Mouse (Mus musculus) limb, embryonic 12.5 days (tissue): ENCODE measurements around the gene Slc22a17. TPM values are rescaled to one million over a fixed set of nuclear protein-coding genes. Genes with fewer than 3 reads are reported as not detected.
A peak's percentile ranks its signal among the peaks of the same experiment; 100 is the strongest.

Experiments
- ATAC-seq: fragments of 200-750 bp; cut with Nextera tagmentation; 2 replicates; pipeline ENCODE4 v1.8.0; 2017; ENCODE audit warnings: low read depth, moderate TSS enrichment; ENCODE audit not compliant: insufficient number of reproducible peaks, insufficient read depth, low FRiP score, low TSS enrichment
- H3K27ac ChIP-seq: fragments of 300-500 bp; sonication (generic); 2 replicates; pipeline ENCODE4 v1.5.1; 2016; ENCODE audit warnings: mild to moderate bottlenecking, moderate library complexity
- H3K27me3 ChIP-seq: fragments of 300-500 bp; sonication (generic); 2 replicates; pipeline ENCODE4 v1.6.1; 2016; ENCODE audit warnings: mild to moderate bottlenecking, moderate library complexity
- H3K36me3 ChIP-seq: fragments of 300-500 bp; sonication (generic); 2 replicates; pipeline ENCODE4 v1.6.1; 2016; ENCODE audit warnings: mild to moderate bottlenecking, moderate library complexity
- H3K4me1 ChIP-seq: fragments of 300-500 bp; sonication (generic); replicated peaks from 2 replicates; pipeline ENCODE4 v1.6.1; 2016
- H3K4me2 ChIP-seq: fragments of 300-500 bp; sonication (generic); 2 replicates; pipeline ENCODE4 v1.6.1; 2016; ENCODE audit warnings: mild to moderate bottlenecking, moderate library complexity
- H3K4me3 ChIP-seq: fragments of 300-500 bp; sonication (generic); replicated peaks from 2 replicates; pipeline ENCODE4 v1.5.1; 2016; ENCODE audit warnings: mild to moderate bottlenecking
- H3K9ac ChIP-seq: fragments of 300-500 bp; sonication (generic); replicated peaks from 2 replicates; pipeline ENCODE4 v1.6.1; 2016; ENCODE audit warnings: mild to moderate bottlenecking, moderate library complexity
- H3K9me3 ChIP-seq: fragments of 300-500 bp; sonication (generic); 2 replicates; pipeline ENCODE4 v1.6.1; 2016; ENCODE audit warnings: mild to moderate bottlenecking, moderate library complexity
- WGBS: fragments of 180-500 bp; shearing (Covaris S2); methylation state at CpG from one replicate; pipeline ENCODE4 v1.1.7; 2016; 5-methylcytosine and 5-hydroxymethylcytosine counted together
- polyA plus RNA-seq: library from polyadenylated mRNA; unstranded; fragments of >200 nt; fragmentation: Nextera tagmentation; extraction: Ambion mirVana; gene quantifications from 2 replicates; pipeline ENCODE4 v1.2.1, GENCODE M21; 2016

Slc22a17 gene
- polyA plus RNA-seq, 1 experiment from 2014 or later = 98.2 TPM

DNA sequence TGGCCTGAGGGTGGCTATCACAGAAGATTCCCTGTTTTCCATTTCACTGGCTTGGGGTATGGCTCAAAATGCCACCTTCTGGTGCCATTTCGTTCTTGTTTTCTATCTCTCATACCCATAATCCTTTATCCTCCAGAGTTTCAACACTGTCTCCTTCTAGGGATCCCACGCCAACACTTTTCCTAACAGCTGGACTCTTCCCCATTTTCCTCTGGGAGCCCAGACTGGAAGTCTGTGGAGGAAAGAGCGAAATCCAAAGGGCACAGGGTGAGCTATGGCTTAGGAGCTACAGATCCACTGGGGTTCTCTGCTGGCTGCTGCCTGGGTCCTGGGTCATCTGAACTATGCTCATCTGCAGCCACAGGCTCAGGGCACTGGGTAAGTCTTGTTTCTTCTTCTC, 38.8 kb downstream of the Slc22a17 start:
- Histone ChIP-seq H3K27me3 (peaks cover 40% of the 10 kb centered on the region), H3K9me3 (no peaks in the 10 kb centered on the region), H3K4me1 (peaks cover 15% of the 10 kb centered on the region), H3K9ac (no peak overlapping the region), H3K27ac (no peak overlapping the region), H3K4me2 (no peak overlapping the region), H3K4me3 (no peak overlapping the region), H3K36me3 (no peaks in the 10 kb centered on the region)
- no peak for ATAC-seq
- 76% methylated on average over 3 of the region's 3 CpGs for WGBS

DNA sequence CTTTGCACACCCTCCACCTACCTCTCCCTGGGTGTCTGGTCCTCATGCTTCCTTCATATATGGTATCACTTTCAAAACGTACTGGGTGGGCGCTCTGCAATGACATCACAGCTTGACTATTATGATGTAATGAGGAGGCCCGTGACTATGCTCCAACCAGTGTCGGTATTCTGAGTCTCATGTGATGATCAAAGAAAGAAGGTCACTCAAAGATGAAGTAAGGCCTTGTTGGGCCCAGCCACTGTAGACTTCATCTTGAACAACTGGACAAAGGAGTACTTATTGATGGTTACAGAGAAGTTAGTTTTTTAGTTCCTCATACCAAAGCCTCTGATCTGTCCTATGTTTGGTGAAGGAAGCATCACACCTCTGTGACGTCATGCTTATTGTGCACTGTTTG, 42.1 kb downstream of the Slc22a17 start, which contains the start of gene Homez:
Homez (minus strand) TSS at position 101 of the 400 bp plus-strand sequence.
- WGBS = 91% methylated on average over 5 of the region's 5 CpGs
- Histone ChIP-seq H3K36me3 (no peaks in the 10 kb centered on the region), H3K4me2 (no peak within 1 kb of the TSS), H3K4me3 (no peak within 1 kb of the TSS), H3K9ac (no peak within 1 kb of the TSS), H3K4me1 (peaks cover 2% of the 10 kb centered on the region), H3K9me3 (no peaks in the 10 kb centered on the region), H3K27me3 (peaks cover 14% of the 10 kb centered on the region), H3K27ac (no peak within 1 kb of the TSS)
- ATAC-seq = no peak

DNA sequence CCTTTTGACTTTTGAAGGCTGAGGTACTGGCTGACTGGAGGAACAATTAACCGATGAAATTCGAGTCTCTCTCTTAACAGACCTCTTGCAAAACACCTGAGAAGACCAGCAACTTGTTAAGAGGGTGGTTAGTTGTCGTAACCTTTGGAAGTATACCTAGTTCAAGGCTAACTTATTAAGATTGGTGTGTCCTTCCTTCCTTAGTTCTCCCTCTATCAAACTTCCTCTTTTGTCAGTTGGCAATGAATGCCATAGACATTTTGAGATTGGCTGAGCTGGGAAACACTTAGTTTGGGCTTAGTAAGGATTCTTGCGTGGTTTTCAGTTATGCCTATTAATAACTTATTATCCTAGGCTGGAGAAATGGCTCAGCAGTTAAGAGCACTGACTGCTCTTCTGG, 44.9 kb downstream of the Slc22a17 start:
- Histone ChIP-seq H3K4me3 (no peak overlapping the region), H3K27me3 (no peaks in the 10 kb centered on the region), H3K36me3 (no peaks in the 10 kb centered on the region), H3K9ac (no peak overlapping the region), H3K9me3 (no peaks in the 10 kb centered on the region), H3K4me2 (no peak overlapping the region), H3K4me1 (no peaks in the 10 kb centered on the region), H3K27ac (no peak overlapping the region)
- 76% methylated on average over 4 of the region's 4 CpGs for WGBS
- ATAC-seq = no peak

DNA sequence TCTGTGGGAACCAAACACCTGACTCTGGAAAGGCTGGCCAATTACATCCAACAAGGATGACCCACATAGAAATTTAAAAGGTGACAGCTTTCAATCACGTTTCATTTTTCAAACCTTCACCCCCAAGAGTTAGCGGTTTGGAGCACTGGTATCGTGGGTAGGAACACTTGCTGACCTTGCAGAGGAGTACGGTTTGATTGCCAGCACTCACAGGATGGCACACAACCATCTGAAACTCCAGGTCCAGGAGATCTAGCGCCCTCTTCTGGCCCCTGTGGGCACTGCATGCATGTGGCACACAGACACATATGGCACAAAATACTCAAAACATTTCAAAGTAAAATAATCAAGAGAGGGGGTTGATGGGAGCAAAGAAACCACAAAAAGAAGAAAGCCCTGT, 46.0 kb downstream of the Slc22a17 start:
- H3K36me3 ChIP-seq = no peaks in the 10 kb centered on the region
- H3K4me1 ChIP-seq = 0 out of 2 replicates have a peak, but pooled peaks cover 4% of the 10 kb centered on the region
- no peaks in the 10 kb centered on the region for H3K9me3 ChIP-seq
- no peak overlapping the region for H3K9ac ChIP-seq
- no peaks in the 10 kb centered on the region for H3K27me3 ChIP-seq
- 60% methylated on average over 5 of the region's 5 CpGs for WGBS
- no peak for ATAC-seq
- H3K4me2 ChIP-seq = no peak overlapping the region
- H3K4me3 ChIP-seq = no peak overlapping the region
- no peak overlapping the region for H3K27ac ChIP-seq

DNA sequence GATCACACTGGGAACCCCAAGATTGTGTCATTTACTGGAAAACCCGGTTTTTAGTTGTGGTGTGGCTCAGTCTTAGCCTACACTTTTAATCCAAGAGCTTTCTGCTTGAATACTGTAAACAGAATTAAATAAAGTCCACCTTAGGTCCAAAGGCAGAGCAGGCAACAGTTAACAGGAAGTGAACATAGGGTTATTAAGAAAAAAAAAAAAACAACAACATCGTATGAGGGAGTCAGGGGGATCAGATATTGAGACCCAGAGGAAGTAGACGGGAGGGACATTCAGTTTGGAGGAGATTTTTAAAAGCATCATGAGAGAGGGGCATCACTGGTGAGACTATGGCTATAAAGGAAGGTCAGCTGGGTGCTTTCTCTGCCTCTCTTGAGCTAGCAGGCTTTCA, 46.7 kb downstream of the Slc22a17 start:
- Histone ChIP-seq H3K4me2 (no peak overlapping the region), H3K9me3 (no peaks in the 10 kb centered on the region), H3K4me1 (0 out of 2 replicates have a peak, but pooled peaks cover 4% of the 10 kb centered on the region), H3K4me3 (no peak overlapping the region), H3K27ac (no peak overlapping the region), H3K9ac (no peak overlapping the region), H3K27me3 (no peaks in the 10 kb centered on the region), H3K36me3 (no peaks in the 10 kb centered on the region)
- no peak for ATAC-seq
- WGBS = 56% methylated on average over 3 of the region's 3 CpGs

DNA sequence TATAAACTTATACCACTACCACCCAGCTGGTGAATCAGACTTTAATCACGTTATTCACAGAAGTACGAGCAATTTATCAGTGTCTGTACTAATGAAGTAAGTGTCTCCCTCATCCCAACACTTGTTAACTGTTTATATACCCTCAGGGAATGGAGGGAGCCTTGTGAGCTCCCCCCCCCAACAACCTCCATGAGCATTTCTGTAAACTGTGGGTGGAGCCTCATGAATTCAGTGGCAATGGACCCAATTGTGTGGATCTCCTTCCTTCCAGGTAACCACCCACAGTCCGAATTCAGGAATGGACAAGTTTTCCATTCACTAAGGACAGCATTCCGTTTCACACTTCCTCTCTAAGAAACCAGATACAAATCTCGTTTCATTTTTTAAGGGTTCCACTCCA, 47.3 kb downstream of the Slc22a17 start:
- Histone ChIP-seq H3K27me3 (no peaks in the 10 kb centered on the region), H3K9ac (no peak overlapping the region)
- 77% methylated on average over 5 of the region's 5 CpGs for WGBS

DNA sequence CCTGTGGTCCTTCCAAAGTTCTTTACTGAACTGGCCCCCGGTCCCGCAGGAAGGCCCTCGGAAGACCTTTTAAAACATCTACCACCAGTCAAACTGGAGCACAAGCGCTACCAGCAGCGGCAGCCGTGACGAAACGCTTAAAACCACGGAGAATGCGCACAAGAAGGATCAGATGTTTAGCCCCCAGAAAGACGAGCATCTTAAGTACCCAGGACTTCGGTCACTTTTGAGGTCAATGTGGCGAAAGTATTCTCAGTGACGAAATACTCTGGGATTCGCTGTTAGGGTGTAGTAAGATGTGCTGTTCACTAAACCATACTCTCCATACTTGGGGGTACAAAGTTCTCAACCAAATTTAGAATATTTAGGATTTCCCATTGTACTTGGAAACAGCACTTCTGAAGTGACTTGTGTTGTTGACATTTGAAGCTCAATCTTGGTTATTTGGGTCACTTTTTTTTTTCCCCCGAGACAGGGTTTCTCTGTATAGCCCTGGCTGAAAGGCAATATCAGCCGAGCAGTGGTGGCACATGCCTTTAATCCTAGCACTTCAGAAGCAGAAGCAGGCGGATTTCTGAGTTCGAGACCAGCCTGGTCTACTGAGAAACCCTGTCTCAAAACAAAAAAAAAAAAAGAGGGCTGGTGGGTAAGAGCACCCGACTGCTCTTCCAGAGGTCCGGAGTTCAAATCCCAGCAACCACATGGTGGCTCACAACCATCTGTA, 48.5 kb downstream of the Slc22a17 start:
- peak overlapping the region; percentile 88 for H3K9ac ChIP-seq
- H3K36me3 ChIP-seq = no peaks in the 10 kb centered on the region
- ATAC-seq = peak; percentile 38; the same call in 1 of the 2 replicates
- no peaks in the 10 kb centered on the region for H3K27me3 ChIP-seq
- WGBS = 16% methylated on average over 21 of the region's 21 CpGs
- H3K4me3 ChIP-seq = peak overlapping the region; percentile 94
- 0 out of 2 replicates have a peak, but pooled peaks cover 4% of the 10 kb centered on the region for H3K4me1 ChIP-seq
- no peaks in the 10 kb centered on the region for H3K9me3 ChIP-seq
- peak overlapping the region; percentile 84 for H3K27ac ChIP-seq
- peak overlapping the region; percentile 65 for H3K4me2 ChIP-seq

More for the DNA sequence above, 47.3 kb downstream of the Slc22a17 start:
- 0 out of 2 replicates have a peak, but pooled peaks cover 4% of the 10 kb centered on the region for H3K4me1 ChIP-seq
- no peak overlapping the region for H3K4me3 ChIP-seq
- ATAC-seq = no peak
- H3K27ac ChIP-seq = no peak overlapping the region
- H3K4me2 ChIP-seq = no peak overlapping the region
- H3K36me3 ChIP-seq = no peaks in the 10 kb centered on the region
- H3K9me3 ChIP-seq = no peaks in the 10 kb centered on the region

DNA sequence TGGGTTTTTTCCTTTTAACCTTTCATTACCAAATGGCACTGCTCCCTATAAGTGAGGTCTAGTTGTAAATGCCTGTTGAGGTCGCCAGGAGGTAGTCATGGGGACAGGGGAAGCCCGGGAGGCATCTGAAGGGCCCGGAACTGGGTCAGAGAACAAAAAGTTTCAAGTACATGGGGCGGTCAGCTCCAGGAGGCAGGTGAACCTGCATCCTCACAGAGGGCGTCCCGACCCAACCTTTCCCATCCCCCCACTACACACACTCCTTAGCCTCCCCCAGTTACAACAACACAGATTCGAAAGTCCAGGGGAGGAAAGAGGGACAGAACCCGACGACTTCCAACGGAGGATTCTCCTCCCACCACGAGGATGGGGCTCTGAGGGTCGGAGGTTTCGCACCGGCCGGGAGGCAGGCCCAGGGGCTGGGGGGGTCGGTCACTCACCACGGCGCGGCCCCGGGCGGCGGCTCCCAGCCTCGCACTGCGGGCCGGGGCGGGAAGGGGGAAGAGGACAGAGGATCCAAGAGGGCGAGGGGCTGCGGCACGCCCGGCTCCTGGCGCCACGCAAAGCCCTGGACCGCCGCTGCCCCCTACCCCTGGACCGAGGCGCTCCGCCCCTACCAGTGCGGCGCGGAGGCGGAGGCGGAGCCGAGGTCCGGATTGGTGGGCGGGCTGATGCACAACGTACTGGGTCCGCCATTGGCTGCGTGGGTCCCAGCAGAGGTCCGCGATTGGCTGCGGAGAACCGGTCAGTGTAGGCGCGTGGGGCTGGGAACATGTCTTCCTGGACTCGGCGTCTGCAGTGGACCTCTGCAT, 49.2 kb downstream of the Slc22a17 start:
- H3K36me3 ChIP-seq = no peaks in the 10 kb centered on the region
- peak; percentile 100 for ATAC-seq
- no peaks in the 10 kb centered on the region for H3K27me3 ChIP-seq
- H3K4me1 ChIP-seq = 0 out of 2 replicates have a peak, but pooled peaks cover 4% of the 10 kb centered on the region
- peak overlapping the region; percentile 84 for H3K27ac ChIP-seq
- H3K9me3 ChIP-seq = no peaks in the 10 kb centered on the region
- H3K4me2 ChIP-seq = peak overlapping the region; percentile 65
- H3K4me3 ChIP-seq = peak overlapping the region; percentile 94
- peak overlapping the region; percentile 88 for H3K9ac ChIP-seq
- WGBS = under 1% methylated on average over 50 of the region's 56 CpGs

DNA sequence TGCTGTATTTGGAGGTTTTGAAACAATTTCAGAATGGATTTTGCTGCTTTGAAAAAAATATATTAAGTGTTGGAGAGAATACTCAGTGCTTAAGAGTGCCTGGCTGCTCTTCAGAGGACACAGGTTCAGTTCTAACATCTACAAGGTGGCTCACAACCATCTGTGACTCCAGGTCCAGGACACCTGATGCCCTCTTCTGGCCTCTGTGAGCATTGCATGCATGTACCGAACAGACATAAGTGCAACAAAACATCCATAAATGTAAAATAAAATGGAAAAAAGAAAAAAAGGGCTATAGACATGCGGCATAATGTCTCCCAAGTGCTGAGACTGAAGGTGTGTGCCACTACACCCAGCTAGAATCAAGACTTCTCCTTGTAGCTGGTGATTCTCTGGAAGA, 52.4 kb downstream of the Slc22a17 start:
- Histone ChIP-seq H3K9ac (no peak overlapping the region), H3K4me1 (0 out of 2 replicates have a peak, but pooled peaks cover 4% of the 10 kb centered on the region), H3K4me3 (no peak overlapping the region), H3K9me3 (no peaks in the 10 kb centered on the region), H3K36me3 (peaks cover 25% of the 10 kb centered on the region), H3K27me3 (no peaks in the 10 kb centered on the region), H3K4me2 (no peak overlapping the region), H3K27ac (no peak overlapping the region)
- 49% methylated on average over 2 of the region's 2 CpGs for WGBS
- ATAC-seq = no peak

DNA sequence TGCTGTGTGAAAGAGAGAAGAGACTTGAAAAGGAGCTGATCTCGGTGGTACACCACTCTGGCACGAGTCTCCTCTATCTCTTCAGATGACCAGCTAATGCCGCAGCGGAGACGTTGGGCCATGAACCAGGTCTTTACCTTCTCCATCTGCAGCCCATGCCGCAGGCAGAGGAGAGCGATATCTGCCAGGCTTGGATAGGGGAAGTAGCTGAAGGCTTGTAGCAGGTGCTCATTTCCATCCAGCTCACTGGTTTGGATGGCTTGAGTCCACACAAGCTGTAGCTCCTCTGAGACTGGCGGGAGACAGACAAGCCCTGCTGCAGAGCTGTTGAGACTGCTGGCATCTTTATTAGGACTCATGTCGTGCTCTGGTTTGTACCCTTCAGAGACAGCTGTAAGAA, 55.0 kb downstream of the Slc22a17 start:
- H3K36me3 ChIP-seq = peaks cover 41% of the 10 kb centered on the region
- no peak for ATAC-seq
- H3K27ac ChIP-seq = no peak overlapping the region
- H3K9me3 ChIP-seq = no peaks in the 10 kb centered on the region
- no peak overlapping the region for H3K4me2 ChIP-seq
- H3K4me1 ChIP-seq = 0 out of 2 replicates have a peak, but pooled peaks cover 4% of the 10 kb centered on the region
- H3K27me3 ChIP-seq = no peaks in the 10 kb centered on the region
- no peak overlapping the region for H3K9ac ChIP-seq
- H3K4me3 ChIP-seq = no peak overlapping the region
- 88% methylated on average over 9 of the region's 9 CpGs for WGBS

DNA sequence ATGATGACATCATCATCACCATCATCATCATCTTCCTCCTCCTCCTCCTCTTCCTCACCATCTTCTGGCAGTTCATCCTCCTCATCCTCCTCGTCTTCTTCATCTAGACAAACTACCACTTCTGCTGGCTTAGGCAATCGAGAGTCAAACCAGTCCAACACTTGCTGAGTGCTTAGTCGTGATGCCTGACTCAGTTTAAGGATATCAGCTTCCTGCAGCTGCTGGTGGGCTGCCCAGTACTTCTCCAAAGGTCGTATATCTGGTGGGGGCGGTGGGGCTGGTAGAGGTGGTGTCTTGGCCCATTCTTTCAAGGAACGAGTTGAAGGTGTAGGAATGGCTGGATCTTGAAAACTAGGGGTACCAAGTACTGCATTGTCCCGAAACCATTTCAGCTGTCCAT, 56.2 kb downstream of the Slc22a17 start:
- no peaks in the 10 kb centered on the region for H3K27me3 ChIP-seq
- no peak for ATAC-seq
- no peak overlapping the region for H3K9ac ChIP-seq
- H3K36me3 ChIP-seq = peaks cover 41% of the 10 kb centered on the region
- H3K4me2 ChIP-seq = no peak overlapping the region
- 86% methylated on average over 7 of the region's 7 CpGs for WGBS
- H3K4me3 ChIP-seq = no peak overlapping the region
- H3K9me3 ChIP-seq = no peaks in the 10 kb centered on the region
- no peak overlapping the region for H3K27ac ChIP-seq
- H3K4me1 ChIP-seq = no peaks in the 10 kb centered on the region
